ENCODE assay signal across 11 mouse cellular contexts in genomic region chr17:28081385-28081784, GRCm38 (mm10). TPM values are rescaled to one million over a fixed set of nuclear protein-coding genes. Genes with fewer than 3 reads are reported as not detected.
DNase-seq lines count a peak whose midpoint lies in the region; ATAC-seq and TF ChIP-seq lines count a peak whose summit lies in the region.
"Had no signal": no experiment of that assay in that cellular context is flagged by ENCODE, and none has a peak within 500 bp of the region (broad histone marks: within the 10 kb centered on the region; RNA-seq: fewer than 3 reads in every experiment).

No protein-coding gene starts in this region.

- H3K4me1 ChIP-seq in forebrain, embryonic 11.5 days (replicated peaks; ENCODE audit: control insufficient read depth, insufficient read depth, low read length) = peaks cover 14% of the 10 kb centered on the region
- H3K4me1 ChIP-seq in forebrain, embryonic 15.5 days = peaks cover 21% of the 10 kb centered on the region
- H3K4me1 ChIP-seq in testis, adult 2 months (ENCODE audit: control insufficient read depth, insufficient read depth, low read length) = peaks cover 19% of the 10 kb centered on the region

- H3K4me2 ChIP-seq in forebrain, embryonic 11.5 days (ENCODE audit: low read depth, low read length, severe bottlenecking) = no peak overlapping the region
- H3K4me2 ChIP-seq in forebrain, embryonic 15.5 days (replicated peaks) = no peak overlapping the region

- TF ChIP-seq POLR2A in testis, adult 2 months (IDR thresholded peaks at IDR 0.05; ENCODE audit: control insufficient read depth, low read depth, low read length) = no peak

- H3K4me3 ChIP-seq in forebrain, embryonic 11.5 days (ENCODE audit: low read depth, low read length) = no peak overlapping the region
- H3K4me3 ChIP-seq in forebrain, embryonic 15.5 days = no peak overlapping the region
- peak overlapping the region; percentile 91 for H3K4me3 ChIP-seq in testis, adult 2 months (ENCODE audit: control insufficient read depth, low read depth, low read length)

- H3K27ac ChIP-seq in forebrain, embryonic 11.5 days (ENCODE audit: low read depth, low read length) = no peak overlapping the region
- H3K27ac ChIP-seq in forebrain, embryonic 15.5 days (replicated peaks) = no peak overlapping the region
- H3K27ac ChIP-seq in testis, adult 2 months (ENCODE audit: control insufficient read depth, insufficient read depth, low read depth, low read length) = peak overlapping the region; percentile 44
- H3K27ac ChIP-seq: heart, embryonic 13.5 days; liver, embryonic 15.5 days; stomach, embryonic 15.5 days had no signal

- DNase-seq in forebrain, embryonic 11.5 days (ENCODE audit: low spot score) = peak; percentile 81
- peak; percentile 33 to 41 for DNase-seq in lung, adult 18-20 months
- no peak for DNase-seq in lung, postnatal 25 days (ENCODE audit: low spot score)
- peak; percentile 90 for DNase-seq in ZHBTc4 (ENCODE audit: low read depth, low spot score)
- DNase-seq in kidney, postnatal 10 days = peak; percentile 67
- DNase-seq in ovary, postnatal 10 days (ENCODE audit: low spot score) = no peak

- WGBS in forebrain, embryonic 11.5 days = 48% methylated on average over 9 of the region's 9 CpGs
- WGBS in forebrain, embryonic 15.5 days = 45% methylated on average over 9 of the region's 9 CpGs

- H3K36me3 ChIP-seq in forebrain, embryonic 11.5 days (ENCODE audit: control insufficient read depth, insufficient read depth, low read length) = no peaks in the 10 kb centered on the region
- no peaks in the 10 kb centered on the region for H3K36me3 ChIP-seq in forebrain, embryonic 15.5 days
- H3K36me3 ChIP-seq in testis, adult 2 months (ENCODE audit: control insufficient read depth, insufficient read depth, low read length) = peaks cover 4% of the 10 kb centered on the region
- H3K36me3 ChIP-seq: heart, embryonic 13.5 days; liver, embryonic 15.5 days; stomach, embryonic 15.5 days had no signal

- ATAC-seq in forebrain, embryonic 11.5 days (replicated peaks; ENCODE audit: low FRiP score) = no peak
- no peak for ATAC-seq in forebrain, embryonic 15.5 days (replicated peaks)

- no peak overlapping the region for H3K9ac ChIP-seq in forebrain, embryonic 11.5 days (ENCODE audit: low read length)
- no peak overlapping the region for H3K9ac ChIP-seq in forebrain, embryonic 15.5 days (replicated peaks)
- H3K9ac ChIP-seq: liver, embryonic 15.5 days; stomach, embryonic 15.5 days had no signal

- TF ChIP-seq CTCF in testis, adult 2 months (IDR thresholded peaks at IDR 0.05; ENCODE audit: control insufficient read depth, insufficient read depth, insufficient replicate concordance, low read depth, low read length) = peak; percentile 81

- H3K27me3 ChIP-seq in forebrain, embryonic 11.5 days (ENCODE audit: control insufficient read depth, insufficient read depth, low read length) = peaks cover 3% of the 10 kb centered on the region
- no peaks in the 10 kb centered on the region for H3K27me3 ChIP-seq in forebrain, embryonic 15.5 days
- H3K27me3 ChIP-seq in testis, adult 2 months (ENCODE audit: control insufficient read depth, insufficient read depth, low read length) = 0 out of 2 replicates have a peak, but pooled peaks cover 2% of the 10 kb centered on the region
- H3K27me3 ChIP-seq: stomach, embryonic 15.5 days had no signal

- no peaks in the 10 kb centered on the region for H3K9me3 ChIP-seq in forebrain, embryonic 11.5 days (ENCODE audit: control insufficient read depth, low read length)
- H3K9me3 ChIP-seq in forebrain, embryonic 15.5 days = no peaks in the 10 kb centered on the region
- H3K9me3 ChIP-seq: heart, embryonic 13.5 days; liver, embryonic 15.5 days; stomach, embryonic 15.5 days had no signal

RNA-seq across cellular contexts. Expression of gene Tcp11, which starts 0.9 kb away (rescaled TPM):
- polyA plus RNA-seq in forebrain, embryonic 11.5 days (2014; fragmentation: Nextera tagmentation; extraction: Ambion mirVana) = 0.39 and 1.0 TPM in 2 replicates
- polyA plus RNA-seq in forebrain, embryonic 15.5 days (2015; fragmentation: Nextera tagmentation; extraction: Ambion mirVana) = 1.7 and 1.8 TPM in 2 replicates
- 4,001 and 4,433 TPM in 2 replicates for polyA plus RNA-seq in testis, adult 2 months (2012; rRNA removed)

Comparison
In these comparisons a context has a peak if more than half of its experiments do, and no peak if none do; other contexts are left out.
1. DNase-seq: peak in forebrain, embryonic 11.5 days (single experiment), lung, adult 18-20 months (2 of 2), ZHBTc4 (single experiment) and kidney, postnatal 10 days (single experiment); none in lung, postnatal 25 days (single experiment) and ovary, postnatal 10 days (single experiment).
2. RNA of gene Tcp11, which starts 0.9 kb away (polyA plus RNA-seq): 4,001 to 4,433 TPM in testis, adult 2 months; 1.7 to 1.8 TPM in forebrain, embryonic 15.5 days and 0.39 to 1.0 TPM in forebrain, embryonic 11.5 days; every median in the first group is over 1,000 times any median in the second.